Mouse (Mus musculus): ENCODE measurements at regions not wholly inside any gene's neighbourhood (a gene's known extent, or its start where the extent isn't known, plus 50 kb on each side); places are given as distances from the start of the nearest gene placed in this dataset.

GRCm38 (mm10) chr2:157633286-157633685 lies 62.2 kb upstream of the Blcap start:
- WGBS = 59% methylated on average over 7 of the region's 7 CpGs
- H3K9me3 ChIP-seq = no peaks in the 10 kb centered on the region
- no peak overlapping the region for H3K9ac ChIP-seq
- H3K4me2 ChIP-seq = no peak overlapping the region
- no peaks in the 10 kb centered on the region for H3K36me3 ChIP-seq
- no peaks in the 10 kb centered on the region for H3K4me1 ChIP-seq
- ATAC-seq (ENCODE audit: borderline replicate concordance, extremely low read depth, low FRiP score, low TSS enrichment) = no peak
- no peak overlapping the region for H3K4me3 ChIP-seq
- no peaks in the 10 kb centered on the region for H3K27me3 ChIP-seq
- no peak overlapping the region for H3K27ac ChIP-seq

DNA sequence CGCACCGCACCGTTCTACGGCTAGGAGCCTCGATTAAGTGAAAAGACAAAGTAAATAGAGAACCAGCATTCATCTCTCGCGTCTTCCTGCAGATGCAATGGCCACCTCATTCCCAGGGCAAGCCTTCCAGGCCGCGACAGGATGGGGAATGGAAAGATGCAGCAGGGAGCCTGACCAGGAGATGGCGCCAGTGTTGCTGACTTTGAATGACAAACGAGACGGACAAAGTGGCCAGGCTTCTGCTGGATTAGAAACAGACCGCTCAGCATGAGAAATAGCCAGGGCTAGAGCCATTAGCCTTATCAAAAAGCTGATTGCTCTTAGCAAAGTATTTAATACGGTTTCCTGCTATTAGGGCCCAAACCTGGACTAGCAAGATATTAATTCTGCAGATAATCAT lies 64.6 kb upstream of the Blcap start:
- no peak overlapping the region for H3K27ac ChIP-seq
- H3K4me1 ChIP-seq = no peaks in the 10 kb centered on the region
- WGBS = 4% methylated on average over 14 of the region's 14 CpGs
- ATAC-seq (ENCODE audit: borderline replicate concordance, extremely low read depth, low FRiP score, low TSS enrichment) = no peak
- no peaks in the 10 kb centered on the region for H3K9me3 ChIP-seq
- H3K36me3 ChIP-seq = no peaks in the 10 kb centered on the region
- no peaks in the 10 kb centered on the region for H3K27me3 ChIP-seq
- no peak overlapping the region for H3K9ac ChIP-seq
- H3K4me3 ChIP-seq = no peak overlapping the region
- no peak overlapping the region for H3K4me2 ChIP-seq

GRCm38 (mm10) chr2:157640873-157641272 lies 69.8 kb upstream of the Blcap start:
- Histone ChIP-seq H3K4me3 (no peak overlapping the region), H3K36me3 (no peaks in the 10 kb centered on the region), H3K9me3 (no peaks in the 10 kb centered on the region), H3K4me2 (no peak overlapping the region), H3K27ac (no peak overlapping the region), H3K9ac (no peak overlapping the region), H3K4me1 (no peaks in the 10 kb centered on the region), H3K27me3 (no peaks in the 10 kb centered on the region)
- ATAC-seq (ENCODE audit: borderline replicate concordance, extremely low read depth, low FRiP score, low TSS enrichment) = no peak
- WGBS = 38% methylated on average over 4 of the region's 4 CpGs

DNA sequence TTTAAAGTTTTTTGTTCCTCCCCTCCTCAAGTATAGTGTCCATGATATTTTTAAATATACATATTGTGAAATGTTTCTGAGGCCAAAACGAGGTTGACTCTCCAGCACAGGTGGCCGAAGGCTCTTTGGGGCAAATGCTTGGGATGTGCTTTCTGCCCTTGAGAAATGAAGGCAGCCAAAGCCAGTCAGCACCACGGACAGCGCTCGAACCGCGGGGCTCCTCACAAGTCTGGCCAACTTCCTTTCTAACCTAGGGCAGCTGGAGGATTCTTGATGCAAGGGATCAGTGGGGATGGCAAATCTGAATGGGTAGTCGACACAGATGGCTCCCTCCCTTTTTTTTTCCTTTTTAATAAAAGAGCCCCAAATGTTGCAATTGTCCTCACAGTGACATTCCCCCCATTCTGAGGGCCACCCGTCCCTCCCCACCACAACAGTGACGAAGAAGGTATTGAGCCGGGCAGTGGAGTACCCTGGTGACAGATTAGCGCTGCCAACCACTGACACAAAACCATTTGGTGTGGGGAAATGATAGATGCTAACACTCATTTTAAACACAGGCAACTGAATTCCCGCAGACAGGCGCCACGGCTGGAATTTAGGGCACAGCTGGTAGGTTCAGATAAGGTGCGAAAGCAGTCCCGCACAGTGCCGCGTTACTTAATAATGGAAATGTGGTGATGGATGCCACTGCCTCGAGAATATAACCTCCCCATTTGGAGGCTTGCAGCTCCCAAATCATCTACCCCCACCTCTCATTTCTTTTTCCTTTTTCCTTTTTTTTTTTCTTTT lies 73.4 kb upstream of the Ctnnbl1 start:
- Histone ChIP-seq H3K9ac (no peak overlapping the region), H3K4me2 (no peak overlapping the region), H3K4me3 (no peak overlapping the region), H3K9me3 (no peaks in the 10 kb centered on the region), H3K27ac (no peak overlapping the region), H3K36me3 (no peaks in the 10 kb centered on the region), H3K4me1 (no peaks in the 10 kb centered on the region), H3K27me3 (no peaks in the 10 kb centered on the region)
- WGBS = 17% methylated on average over 20 of the region's 20 CpGs
- no peak for ATAC-seq (ENCODE audit: borderline replicate concordance, extremely low read depth, low FRiP score, low TSS enrichment)

DNA sequence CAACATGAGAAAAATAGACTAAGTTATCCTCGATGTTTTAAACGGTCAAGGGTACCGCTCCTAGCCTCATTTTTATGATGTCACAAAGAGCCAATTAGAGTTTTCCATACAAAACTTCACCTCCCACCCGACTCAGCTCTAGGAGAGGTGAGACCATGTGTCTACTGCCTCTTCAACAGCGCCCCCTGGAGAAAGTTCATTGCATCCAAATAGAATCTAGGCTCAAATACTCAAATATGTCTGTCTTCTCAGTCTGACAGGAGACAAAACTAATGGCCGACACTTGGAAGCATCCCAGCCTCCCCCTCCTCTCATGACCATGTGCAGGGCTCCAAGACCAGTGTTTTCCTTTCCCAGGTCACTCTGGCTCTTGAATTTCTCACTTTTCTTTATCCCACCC lies 72.7 kb upstream of the Ctnnbl1 start:
- ATAC-seq (ENCODE audit: borderline replicate concordance, extremely low read depth, low FRiP score, low TSS enrichment) = no peak
- Histone ChIP-seq H3K27me3 (no peaks in the 10 kb centered on the region), H3K36me3 (no peaks in the 10 kb centered on the region), H3K9ac (no peak overlapping the region), H3K9me3 (no peaks in the 10 kb centered on the region), H3K27ac (no peak overlapping the region), H3K4me1 (no peaks in the 10 kb centered on the region), H3K4me3 (no peak overlapping the region), H3K4me2 (no peak overlapping the region)
- 52% methylated on average over 6 of the region's 6 CpGs for WGBS

GRCm38 (mm10) chr2:157670191-157670590 lies 67.0 kb upstream of the Ctnnbl1 start:
- H3K4me3 ChIP-seq = no peak overlapping the region
- no peaks in the 10 kb centered on the region for H3K27me3 ChIP-seq
- H3K36me3 ChIP-seq = no peaks in the 10 kb centered on the region
- no peaks in the 10 kb centered on the region for H3K4me1 ChIP-seq
- H3K27ac ChIP-seq = no peak overlapping the region
- H3K4me2 ChIP-seq = no peak overlapping the region
- WGBS = 47% methylated on average over 2 of the region's 2 CpGs
- no peaks in the 10 kb centered on the region for H3K9me3 ChIP-seq
- no peak overlapping the region for H3K9ac ChIP-seq
- ATAC-seq (ENCODE audit: borderline replicate concordance, extremely low read depth, low FRiP score, low TSS enrichment) = no peak

DNA sequence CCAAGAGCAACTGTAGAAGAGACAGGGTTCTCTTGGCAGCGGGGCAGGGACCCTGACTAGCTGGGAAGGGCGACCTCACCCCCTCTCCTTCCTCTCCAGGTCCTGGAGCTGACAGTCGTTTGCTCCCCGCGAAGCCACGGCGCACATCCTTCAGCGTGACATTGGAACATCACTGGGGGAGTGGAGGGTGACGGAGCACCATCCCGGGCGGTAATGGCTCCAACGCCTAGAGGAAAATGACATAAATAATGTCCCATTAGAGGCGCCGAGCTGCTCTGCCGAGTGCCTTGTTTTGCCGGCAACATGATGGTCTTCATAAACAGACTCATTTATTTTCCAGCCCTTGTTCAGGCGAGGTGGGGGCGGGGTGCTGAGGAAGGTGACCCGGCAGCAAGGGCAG lies 62.3 kb upstream of the Ctnnbl1 start:
- no peak for ATAC-seq (ENCODE audit: borderline replicate concordance, extremely low read depth, low FRiP score, low TSS enrichment)
- Histone ChIP-seq H3K27me3 (no peaks in the 10 kb centered on the region), H3K9me3 (no peaks in the 10 kb centered on the region), H3K4me2 (no peak overlapping the region), H3K27ac (no peak overlapping the region), H3K4me1 (no peaks in the 10 kb centered on the region), H3K9ac (no peak overlapping the region), H3K36me3 (no peaks in the 10 kb centered on the region), H3K4me3 (no peak overlapping the region)
- 33% methylated on average over 19 of the region's 19 CpGs for WGBS

- Histone ChIP-seq H3K4me1 (no peaks in the 10 kb centered on the region), H3K9ac (no peak overlapping the region), H3K27me3 (no peaks in the 10 kb centered on the region), H3K27ac (no peak overlapping the region), H3K36me3 (no peaks in the 10 kb centered on the region), H3K9me3 (no peaks in the 10 kb centered on the region), H3K4me3 (no peak overlapping the region), H3K4me2 (no peak overlapping the region)
- WGBS = 32% methylated on average over 10 of the region's 10 CpGs
- peak; percentile 37; the same call in 1 of the 2 replicates for ATAC-seq (ENCODE audit: borderline replicate concordance, extremely low read depth, low FRiP score, low TSS enrichment)
Measured at GRCm38 (mm10) chr2:157676396-157677176, 60.6 kb upstream of the Ctnnbl1 start.

DNA sequence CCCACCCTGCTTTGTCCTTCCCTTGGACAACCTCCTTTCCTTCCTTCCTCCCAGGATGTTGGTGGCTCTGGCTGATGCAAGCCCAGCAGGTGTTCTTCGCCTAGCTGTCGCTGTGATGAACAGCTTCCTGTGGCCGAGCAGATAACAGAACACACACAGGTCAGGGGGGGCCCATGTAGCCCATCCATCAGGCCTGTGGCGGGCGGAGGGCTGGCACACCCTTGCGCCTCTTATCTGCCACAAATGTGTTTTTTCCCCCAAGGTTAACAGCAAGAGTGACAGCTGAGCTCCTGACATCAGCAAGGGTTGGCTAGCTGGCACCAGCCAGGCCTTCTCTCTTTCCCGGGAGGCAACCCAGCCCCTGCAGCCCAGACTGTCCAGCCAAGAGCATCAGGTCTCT lies 59.9 kb upstream of the Ctnnbl1 start:
- no peak overlapping the region for H3K4me2 ChIP-seq
- no peaks in the 10 kb centered on the region for H3K27me3 ChIP-seq
- H3K27ac ChIP-seq = no peak overlapping the region
- no peak overlapping the region for H3K4me3 ChIP-seq
- peak; percentile 43 for ATAC-seq (ENCODE audit: borderline replicate concordance, extremely low read depth, low FRiP score, low TSS enrichment)
- H3K36me3 ChIP-seq = no peaks in the 10 kb centered on the region
- no peaks in the 10 kb centered on the region for H3K4me1 ChIP-seq
- no peak overlapping the region for H3K9ac ChIP-seq
- WGBS = 8% methylated on average over 7 of the region's 7 CpGs
- no peaks in the 10 kb centered on the region for H3K9me3 ChIP-seq

DNA sequence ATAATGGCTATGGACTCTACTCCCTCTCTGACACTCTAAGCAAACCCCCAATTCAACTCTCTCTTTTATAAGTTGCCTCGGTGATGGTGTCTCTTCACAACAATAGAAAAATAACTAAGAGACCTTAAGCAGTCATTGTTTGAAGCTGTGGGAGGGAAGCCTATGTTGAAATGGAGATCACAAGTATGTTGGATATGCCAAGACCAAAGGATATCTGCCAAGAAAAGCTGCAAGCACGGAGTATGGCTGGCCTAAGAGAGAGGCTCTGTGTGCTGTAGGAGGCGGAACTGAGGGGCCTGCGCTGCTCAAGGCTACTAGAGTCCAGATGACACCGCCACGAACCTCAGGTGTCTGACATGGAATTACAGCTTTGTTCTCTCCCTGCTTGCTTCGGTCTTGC lies 55.3 kb upstream of the Ctnnbl1 start:
- Histone ChIP-seq H3K4me2 (no peak overlapping the region), H3K4me1 (no peaks in the 10 kb centered on the region), H3K36me3 (no peaks in the 10 kb centered on the region), H3K9me3 (no peaks in the 10 kb centered on the region), H3K9ac (no peak overlapping the region), H3K27me3 (no peaks in the 10 kb centered on the region), H3K27ac (no peak overlapping the region), H3K4me3 (no peak overlapping the region)
- ATAC-seq (ENCODE audit: borderline replicate concordance, extremely low read depth, low FRiP score, low TSS enrichment) = no peak
- 77% methylated on average over 7 of the region's 7 CpGs for WGBS

Measured in lung, embryonic 15.5 days (tissue).